Mouse (Mus musculus): ENCODE measurements around the gene Nudt16. TPM values are rescaled to one million over a fixed set of nuclear protein-coding genes. Genes with fewer than 3 reads are reported as not detected.

Gene Nudt16
- polyA plus RNA-seq, 1 experiment from 2014 or later = 19.2 TPM

Other genes starting within 250 kb of the Nudt16 start
- 113 and 114 TPM in 2 replicates for gene Mrpl3, start 78.6 kb downstream of the Nudt16 start, polyA plus RNA-seq (2016; fragmentation: Nextera tagmentation; extraction: Ambion mirVana)
- gene 1700080E11Rik, start 13.3 kb upstream of the Nudt16 start, polyA plus RNA-seq (2016; fragmentation: Nextera tagmentation; extraction: Ambion mirVana) = not detected in 2 replicates